Mouse (Mus musculus) hindbrain, embryonic 14.5 days (tissue): ENCODE results near the gene Syngr3. TPM values are rescaled to one million over a fixed set of nuclear protein-coding genes. Genes with fewer than 3 reads are reported as not detected.

Experiments
- ATAC-seq: fragments of 200-750 bp; cut with Nextera tagmentation; 2 replicates; pipeline ENCODE4 v1.8.0; 2017; ENCODE audit warnings: moderate number of reproducible peaks, mild to moderate bottlenecking, moderate TSS enrichment, moderate library complexity; ENCODE audit not compliant: low FRiP score
- DNase-seq: peaks from one replicate; pipeline ENCODE4 v3.0.0-alpha.2; 2015; ENCODE audit warnings: low spot score
- H3K27ac ChIP-seq: fragments of 300-500 bp; sonication (generic); 2 replicates; pipeline ENCODE4 v1.5.1; 2014; ENCODE audit warnings: mild to moderate bottlenecking, moderate library complexity
- H3K27me3 ChIP-seq: fragments of 300-500 bp; sonication (generic); 2 replicates; pipeline ENCODE4 v1.6.1; 2014; ENCODE audit warnings: mild to moderate bottlenecking, low read length, mixed read lengths; ENCODE audit not compliant: control insufficient read depth, insufficient read depth
- H3K36me3 ChIP-seq: fragments of 300-500 bp; sonication (generic); replicated peaks from 2 replicates; pipeline ENCODE4 v1.6.1; 2014; ENCODE audit not compliant: control insufficient read depth, insufficient read depth
- H3K4me1 ChIP-seq: fragments of 300-500 bp; sonication (generic); replicated peaks from 2 replicates; pipeline ENCODE4 v1.6.1; 2014; ENCODE audit warnings: antibody characterized with exemption, low read length, mixed read lengths; ENCODE audit not compliant: control insufficient read depth, insufficient read depth
- H3K4me2 ChIP-seq: fragments of 300-500 bp; sonication (generic); replicated peaks from 2 replicates; pipeline ENCODE4 v1.6.1; 2014; ENCODE audit warnings: mild to moderate bottlenecking, moderate library complexity
- H3K4me3 ChIP-seq: fragments of 300-500 bp; sonication (generic); replicated peaks from 2 replicates; pipeline ENCODE4 v1.5.1; 2014; ENCODE audit warnings: mild to moderate bottlenecking, low read length
- H3K9ac ChIP-seq: fragments of 300-500 bp; sonication (generic); 2 replicates; pipeline ENCODE4 v1.6.1; 2014
- H3K9me3 ChIP-seq: fragments of 300-500 bp; sonication (generic); 2 replicates; pipeline ENCODE4 v1.6.1; 2016; ENCODE audit warnings: low read length; ENCODE audit not compliant: control insufficient read depth
- WGBS: fragments of 180-500 bp; shearing (Covaris S2); extraction: QIAGEN DNeasy Blood & Tissue Kit; methylation state at CpG from one replicate; pipeline ENCODE4 v1.1.7; 2014; 5-methylcytosine and 5-hydroxymethylcytosine counted together
- polyA plus RNA-seq: library from polyadenylated mRNA; unstranded; fragments of >200 nt; fragmentation: Nextera tagmentation; extraction: Ambion mirVana; gene quantifications from 2 replicates; pipeline ENCODE4 v1.2.1, GENCODE M21; 2014

Gene Syngr3
- polyA plus RNA-seq, 1 experiment from 2014 or later: 178 TPM

DNA sequence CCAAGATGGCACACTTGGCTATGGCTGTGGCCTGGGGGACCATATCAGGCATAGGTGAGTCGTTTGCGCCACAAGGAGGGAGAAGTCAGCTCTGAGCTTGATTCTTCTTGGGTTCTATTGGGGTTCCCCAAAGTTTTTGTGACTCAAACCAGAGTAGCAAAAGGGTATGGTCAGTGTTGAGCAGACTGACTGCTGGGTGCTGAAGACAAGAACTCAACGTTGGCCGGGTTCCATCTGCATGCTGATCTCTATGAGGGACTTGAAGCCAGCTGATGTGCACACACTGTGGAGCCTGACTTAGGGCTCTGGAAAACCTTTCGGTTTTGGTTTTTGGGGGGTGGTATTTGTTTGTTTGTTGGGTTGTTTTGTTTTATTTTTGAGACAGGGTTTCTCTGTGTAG, 54.1 kb downstream of the Syngr3 start:
- ATAC-seq (no peak), DNase-seq (no peak)
- Histone ChIP-seq H3K4me2 (no peak overlapping the region), H3K27me3 (no peaks in the 10 kb centered on the region), H3K9me3 (no peaks in the 10 kb centered on the region), H3K4me1 (peaks cover 18% of the 10 kb centered on the region), H3K4me3 (no peak overlapping the region), H3K27ac (no peak overlapping the region), H3K9ac (no peak overlapping the region), H3K36me3 (peaks cover 7% of the 10 kb centered on the region)
- WGBS: 98% methylated on average over 5 of the region's 5 CpGs

Other genes with a start within 250 kb of the Syngr3 start
- 3.6 and 6.0 TPM in 2 replicates for gene Dnase1l2, start 246.8 kb downstream of the Syngr3 start, polyA plus RNA-seq
- 20.6 and 25.8 TPM in 2 replicates for gene E4f1, start 219.6 kb downstream of the Syngr3 start, polyA plus RNA-seq
- 71.2 and 73.5 TPM in 2 replicates for gene Pgp, start 219.6 kb downstream of the Syngr3 start, polyA plus RNA-seq
- gene Bricd5, start 216.1 kb downstream of the Syngr3 start, polyA plus RNA-seq: 0.75 TPM in 1 of 2 replicates, not detected in the other
- gene Mlst8, start 210.9 kb downstream of the Syngr3 start, polyA plus RNA-seq: 30.2 and 31.1 TPM in 2 replicates
- 45.7 and 46.8 TPM in 2 replicates for gene Caskin1, start 201.4 kb downstream of the Syngr3 start, polyA plus RNA-seq
- 75.0 and 82.8 TPM in 2 replicates for gene Traf7, start 162.0 kb downstream of the Syngr3 start, polyA plus RNA-seq
- 4.2 and 5.6 TPM in 2 replicates for gene Rab26, start 155.7 kb downstream of the Syngr3 start, polyA plus RNA-seq
- 28.4 and 30.4 TPM in 2 replicates for gene Pkd1, start 140.1 kb downstream of the Syngr3 start, polyA plus RNA-seq
- 74.7 and 76.7 TPM in 2 replicates for gene Tsc2, start 57.3 kb downstream of the Syngr3 start, polyA plus RNA-seq
- gene Nthl1, start 57.3 kb downstream of the Syngr3 start, polyA plus RNA-seq: 7.8 and 8.2 TPM in 2 replicates
- 53.5 and 56.9 TPM in 2 replicates for gene Slc9a3r2, start 39.6 kb downstream of the Syngr3 start, polyA plus RNA-seq
- gene Npw, start 31.5 kb downstream of the Syngr3 start, polyA plus RNA-seq: 0.83 TPM in 1 of 2 replicates, not detected in the other
- gene Zfp598, start 20.3 kb downstream of the Syngr3 start, polyA plus RNA-seq: 22.8 and 25.6 TPM in 2 replicates
- 35.2 and 43.4 TPM in 2 replicates for gene Gfer, start 6.2 kb upstream of the Syngr3 start, polyA plus RNA-seq
- gene Noxo1, start 6.3 kb upstream of the Syngr3 start, polyA plus RNA-seq: 1.9 and 2.4 TPM in 2 replicates
- gene Tbl3, start 17.7 kb upstream of the Syngr3 start, polyA plus RNA-seq: 58.3 and 64.3 TPM in 2 replicates
- gene Rnf151, start 28.1 kb upstream of the Syngr3 start, polyA plus RNA-seq: not detected in 2 replicates
- 800 and 838 TPM in 2 replicates for gene Rps2, start 28.2 kb upstream of the Syngr3 start, polyA plus RNA-seq
- gene Ndufb10, start 34.5 kb upstream of the Syngr3 start, polyA plus RNA-seq: 308 and 347 TPM in 2 replicates
- gene Rpl3l, start 37.9 kb upstream of the Syngr3 start, polyA plus RNA-seq: 0.25 TPM in 1 of 2 replicates, not detected in the other
- 20.5 and 22.4 TPM in 2 replicates for gene Msrb1, start 46.7 kb upstream of the Syngr3 start, polyA plus RNA-seq
- 0.36 TPM in 1 of 2 replicates, not detected in the other for gene Hs3st6, start 63.0 kb upstream of the Syngr3 start, polyA plus RNA-seq
- not detected in 2 replicates for gene Meiob, start 114.3 kb upstream of the Syngr3 start, polyA plus RNA-seq
- gene Hagh, start 150.2 kb upstream of the Syngr3 start, polyA plus RNA-seq: 71.5 and 73.0 TPM in 2 replicates
- 22.4 and 23.3 TPM in 2 replicates for gene Fahd1, start 160.4 kb upstream of the Syngr3 start, polyA plus RNA-seq
- gene Igfals, start 176.0 kb upstream of the Syngr3 start, polyA plus RNA-seq: 0.09 TPM in 1 of 2 replicates, not detected in the other
- gene Nubp2, start 196.4 kb upstream of the Syngr3 start, polyA plus RNA-seq: 67.4 and 72.8 TPM in 2 replicates
- 75.0 and 82.0 TPM in 2 replicates for gene Spsb3, start 196.7 kb upstream of the Syngr3 start, polyA plus RNA-seq
- 22.7 and 23.7 TPM in 2 replicates for gene Eme2, start 205.1 kb upstream of the Syngr3 start, polyA plus RNA-seq
- gene Mrps34, start 205.2 kb upstream of the Syngr3 start, polyA plus RNA-seq: 72.9 and 82.6 TPM in 2 replicates
- gene Nme3, start 206.5 kb upstream of the Syngr3 start, polyA plus RNA-seq: 85.6 and 95.8 TPM in 2 replicates
- gene Mapk8ip3, start 247.0 kb upstream of the Syngr3 start, polyA plus RNA-seq: 86.0 and 90.1 TPM in 2 replicates